Mouse (Mus musculus): ENCODE results near the gene Atg10.
"Not testable (repeated sequence)": the region's sequence is repeated elsewhere in the genome, so short reads cannot be mapped to it uniquely, and the experiment has no call there.

The Atg10 gene

GRCm38 (mm10) chr13:90928266-90928665, 295.5 kb downstream of the Atg10 start:
- DNase-seq = not testable (repeated sequence)

- DNase-seq = no peak
These were observed 296.7 kb downstream of the Atg10 start for GRCm38 (mm10) chr13:90926938-90927633.

GRCm38 (mm10) chr13:90926125-90926765, 297.5 kb downstream of the Atg10 start:
- no peak for DNase-seq

GRCm38 (mm10) chr13:90925191-90925590, 298.6 kb downstream of the Atg10 start:
- no peak for DNase-seq

GRCm38 (mm10) chr13:90924072-90924471, 299.7 kb downstream of the Atg10 start:
- DNase-seq = no peak

GRCm38 (mm10) chr13:90923617-90924016, 300.2 kb downstream of the Atg10 start:
- DNase-seq = not testable (repeated sequence)

GRCm38 (mm10) chr13:90922751-90923612, 300.8 kb downstream of the Atg10 start, which contains the start of gene Rps23:
Rps23 (plus strand) TSS chr13:90922958.
- DNase-seq = peak; percentile 92

GRCm38 (mm10) chr13:90914721-90915120, 309.0 kb downstream of the Atg10 start:
- no peak for DNase-seq

GRCm38 (mm10) chr13:90913675-90914192, 310.0 kb downstream of the Atg10 start:
- no peak for DNase-seq

GRCm38 (mm10) chr13:90912760-90913674, 310.8 kb downstream of the Atg10 start:
- no peak for DNase-seq

- DNase-seq = no peak
These were observed 316.4 kb downstream of the Atg10 start for GRCm38 (mm10) chr13:90907376-90907775.

GRCm38 (mm10) chr13:90905176-90905575, 318.6 kb downstream of the Atg10 start, which contains the start of gene Atp6ap1l:
Atp6ap1l (minus strand) TSS chr13:90905355.
- DNase-seq = no peak

- DNase-seq = no peak
These were observed 326.9 kb downstream of the Atg10 start for GRCm38 (mm10) chr13:90896821-90897220.

- peak; percentile 11 for DNase-seq
These were observed 327.7 kb downstream of the Atg10 start for GRCm38 (mm10) chr13:90896098-90896497.

- DNase-seq = no peak
These were observed 328.9 kb downstream of the Atg10 start for GRCm38 (mm10) chr13:90894819-90895218.

GRCm38 (mm10) chr13:90890111-90890510, 333.7 kb downstream of the Atg10 start:
- DNase-seq = no peak

GRCm38 (mm10) chr13:90886568-90886983, 337.2 kb downstream of the Atg10 start:
- peak; percentile 53 for DNase-seq

- no peak for DNase-seq
These were observed 337.8 kb downstream of the Atg10 start for GRCm38 (mm10) chr13:90885856-90886532.
